Mouse (Mus musculus) lung, postnatal 0 days (tissue): ENCODE measurements around the gene Amdhd1.
A peak's percentile ranks its signal among the peaks of the same experiment; 100 is the strongest.

ENCODE experiments used
- CTCF ChIP-seq: IDR thresholded peaks from 2 replicates; pipeline ENCODE4 v1.5.1; 2016; ENCODE audit warnings: antibody characterized with exemption, mild to moderate bottlenecking
- EP300 ChIP-seq: IDR thresholded peaks from 2 replicates; pipeline ENCODE4 v1.6.1; 2016; ENCODE audit warnings: antibody characterized with exemption, mild to moderate bottlenecking, control low read depth

GRCm38 (mm10) chr10:93577271-93577886 lies 37.5 kb upstream of the Amdhd1 start:
- TF ChIP-seq EP300 = no peak
- TF ChIP-seq CTCF = peak; percentile 86
